Mouse (Mus musculus) hindlimb bud, embryonic 11.5 days (tissue): ENCODE data around the gene Sim1.

Source experiments
- DNase-seq: peaks from one replicate; pipeline ENCODE4 v3.0.0-alpha.2; 2012; ENCODE audit warnings: low read depth, low spot score; ENCODE audit errors: extremely low spot score

Sim1 gene

DNA sequence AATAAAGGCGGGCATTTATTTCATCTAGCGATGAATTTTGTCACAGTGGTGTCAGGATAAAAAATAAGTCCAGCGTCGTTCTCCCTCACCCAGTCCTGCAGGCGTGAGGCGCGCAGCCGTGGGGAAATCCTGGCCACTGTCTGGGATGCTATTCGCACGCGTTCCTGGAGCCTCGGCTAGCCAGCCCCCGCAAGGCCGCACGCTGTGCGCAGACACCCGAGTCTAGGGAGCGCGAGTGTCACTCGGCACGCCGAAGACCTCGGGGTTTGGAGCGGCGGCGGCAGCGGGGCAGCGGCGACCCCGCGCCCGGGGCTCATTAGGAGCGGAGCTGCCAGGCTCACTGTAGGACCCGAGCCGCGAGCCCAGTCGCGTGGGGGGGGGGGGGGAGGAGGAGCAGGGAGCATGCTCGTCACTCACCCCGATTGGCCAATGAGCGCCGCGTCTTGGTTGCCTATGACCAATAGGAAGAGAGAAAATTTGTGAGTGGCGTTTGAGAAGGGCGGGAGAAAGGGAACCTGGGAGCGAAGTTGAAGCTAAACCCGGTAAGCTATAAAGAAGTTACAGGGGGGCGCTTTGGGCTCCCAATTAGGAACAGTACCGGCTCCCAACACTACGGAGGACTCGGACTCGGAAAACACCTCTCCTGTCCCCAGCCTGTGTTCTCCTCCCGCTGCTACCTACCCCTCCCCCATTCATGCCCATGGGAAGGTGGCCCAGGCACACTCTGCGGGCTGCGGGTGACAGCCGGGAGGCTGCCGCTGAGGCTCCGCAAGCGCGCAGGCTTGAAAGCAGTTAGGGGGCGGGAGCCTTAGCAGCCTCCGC is at the start of gene Sim1:
Sim1 (plus strand) TSS at position 585 of the 822 bp plus-strand sequence.
- DNase-seq, result no peak

GRCm38 (mm10) chr10:50868202-50868601 is 26.4 kb upstream of the Sim1 start:
- DNase-seq, result no peak

DNA sequence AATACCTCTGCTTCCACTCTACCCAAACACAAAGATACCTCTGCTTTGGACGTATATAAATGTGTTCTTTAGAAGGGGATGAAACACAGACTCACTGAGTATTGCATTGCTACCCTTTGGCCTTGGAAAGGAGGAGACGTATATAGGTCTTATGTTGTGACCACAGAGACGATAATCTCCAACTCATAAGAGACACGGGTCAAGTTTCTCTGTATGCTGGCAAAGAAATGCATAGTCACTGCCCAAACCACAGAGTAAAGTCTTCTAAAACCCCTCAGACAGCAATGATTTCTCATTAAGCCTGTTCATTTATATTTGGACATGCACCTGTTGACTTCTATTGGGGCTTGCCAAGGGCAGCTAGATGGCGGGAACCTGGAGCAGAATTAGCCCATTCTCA is 17.6 kb upstream of the Sim1 start:
- DNase-seq, result no peak

GRCm38 (mm10) chr10:50881476-50882069 is 13.0 kb upstream of the Sim1 start:
- DNase-seq, result no peak

GRCm38 (mm10) chr10:50882366-50882765 is 12.2 kb upstream of the Sim1 start:
- DNase-seq, result no peak

- DNase-seq, result no peak
Measured at GRCm38 (mm10) chr10:50886305-50886704, 8.2 kb upstream of the Sim1 start.

- no peak for DNase-seq
Measured at GRCm38 (mm10) chr10:50890621-50891020, 3.9 kb upstream of the Sim1 start.

- DNase-seq, result no peak
Measured at GRCm38 (mm10) chr10:50891876-50892711, 2.5 kb upstream of the Sim1 start.

GRCm38 (mm10) chr10:50892751-50893320 is 1.7 kb upstream of the Sim1 start:
- no peak for DNase-seq

DNA sequence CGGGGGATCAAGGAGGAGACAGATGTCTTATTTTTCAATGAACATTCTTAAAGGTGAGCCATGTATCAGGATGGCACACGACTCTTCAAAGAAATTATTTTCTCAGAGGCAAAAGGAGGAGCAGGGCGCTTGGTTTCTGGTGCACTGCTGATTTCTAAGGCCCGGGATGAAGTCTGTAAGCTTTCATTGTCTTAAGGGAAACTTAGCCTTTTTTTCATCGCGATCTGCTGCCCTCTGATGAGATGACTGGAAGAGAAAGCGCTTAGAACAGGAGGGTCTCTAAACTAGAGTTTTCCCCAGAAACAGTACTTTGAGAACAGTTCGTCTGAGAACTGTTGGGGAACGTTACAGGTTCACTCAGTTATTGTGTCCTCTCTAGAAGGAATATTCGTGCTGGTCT is 1.0 kb upstream of the Sim1 start:
- no peak for DNase-seq

DNA sequence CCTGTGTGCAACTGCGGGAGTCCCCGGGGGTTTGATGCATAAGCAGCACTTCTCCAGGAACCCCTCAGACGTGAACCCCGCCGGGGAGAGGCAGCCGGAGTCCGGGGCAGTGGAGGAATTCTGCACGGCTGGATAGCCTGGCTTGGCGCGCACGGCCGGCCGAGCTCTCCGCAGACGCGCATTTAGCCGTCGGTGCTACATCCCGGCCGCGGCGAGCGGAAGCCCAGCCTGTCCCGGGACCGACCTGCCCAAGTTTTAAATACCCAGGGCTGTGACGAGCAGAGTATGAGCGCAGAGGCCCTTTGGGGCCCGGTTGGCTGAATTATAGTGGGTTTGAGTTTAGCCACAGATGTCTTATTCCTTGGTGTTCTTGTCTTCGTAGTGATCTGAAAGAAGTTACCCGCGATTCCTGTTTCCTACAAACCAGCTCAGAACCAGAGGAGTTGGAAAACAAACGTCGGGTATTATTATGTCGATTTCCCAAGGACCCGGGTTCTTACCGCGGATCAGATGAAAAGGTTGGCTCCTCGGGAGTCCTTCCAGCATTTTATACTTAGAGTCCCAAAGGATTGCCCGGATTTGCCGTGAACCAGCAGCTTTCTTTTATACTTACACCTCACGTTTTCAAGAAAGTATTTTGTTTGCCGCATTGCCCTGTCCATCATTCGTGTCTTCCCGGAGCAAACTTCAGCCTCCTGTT is 687 bp downstream of the Sim1 start:
- DNase-seq, result no peak

GRCm38 (mm10) chr10:50895881-50896766 is 1.6 kb downstream of the Sim1 start:
- no peak for DNase-seq

DNA sequence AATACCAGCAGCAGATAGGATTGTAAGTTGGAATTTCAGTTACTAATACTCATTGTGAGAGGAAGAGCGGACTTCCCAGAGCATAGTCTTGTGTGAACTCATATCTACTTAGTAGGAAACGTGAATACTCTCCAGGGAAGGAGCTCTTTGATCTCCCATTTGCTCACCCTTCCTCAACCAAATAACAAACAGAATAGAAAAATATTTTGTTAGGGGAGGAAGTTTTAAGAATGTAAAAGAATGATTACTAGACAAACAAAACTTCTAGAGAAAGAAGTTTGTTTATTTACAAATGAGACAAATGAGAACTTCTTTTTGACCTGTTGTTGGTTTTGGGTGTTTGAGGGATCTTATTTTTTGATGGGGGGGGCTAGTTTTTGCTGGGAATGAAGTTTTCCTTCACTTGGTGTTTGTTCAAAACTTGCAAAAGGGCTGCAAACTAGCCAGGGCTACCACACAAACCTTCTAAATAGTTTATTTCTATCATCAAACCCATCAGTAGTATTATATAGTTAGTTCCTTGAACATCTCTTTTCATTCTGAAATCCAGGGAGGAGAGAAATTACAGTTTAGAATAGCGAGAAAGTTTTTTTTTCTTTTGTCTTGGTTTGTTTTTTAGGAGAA is 2.3 kb downstream of the Sim1 start:
- DNase-seq, result no peak

DNA sequence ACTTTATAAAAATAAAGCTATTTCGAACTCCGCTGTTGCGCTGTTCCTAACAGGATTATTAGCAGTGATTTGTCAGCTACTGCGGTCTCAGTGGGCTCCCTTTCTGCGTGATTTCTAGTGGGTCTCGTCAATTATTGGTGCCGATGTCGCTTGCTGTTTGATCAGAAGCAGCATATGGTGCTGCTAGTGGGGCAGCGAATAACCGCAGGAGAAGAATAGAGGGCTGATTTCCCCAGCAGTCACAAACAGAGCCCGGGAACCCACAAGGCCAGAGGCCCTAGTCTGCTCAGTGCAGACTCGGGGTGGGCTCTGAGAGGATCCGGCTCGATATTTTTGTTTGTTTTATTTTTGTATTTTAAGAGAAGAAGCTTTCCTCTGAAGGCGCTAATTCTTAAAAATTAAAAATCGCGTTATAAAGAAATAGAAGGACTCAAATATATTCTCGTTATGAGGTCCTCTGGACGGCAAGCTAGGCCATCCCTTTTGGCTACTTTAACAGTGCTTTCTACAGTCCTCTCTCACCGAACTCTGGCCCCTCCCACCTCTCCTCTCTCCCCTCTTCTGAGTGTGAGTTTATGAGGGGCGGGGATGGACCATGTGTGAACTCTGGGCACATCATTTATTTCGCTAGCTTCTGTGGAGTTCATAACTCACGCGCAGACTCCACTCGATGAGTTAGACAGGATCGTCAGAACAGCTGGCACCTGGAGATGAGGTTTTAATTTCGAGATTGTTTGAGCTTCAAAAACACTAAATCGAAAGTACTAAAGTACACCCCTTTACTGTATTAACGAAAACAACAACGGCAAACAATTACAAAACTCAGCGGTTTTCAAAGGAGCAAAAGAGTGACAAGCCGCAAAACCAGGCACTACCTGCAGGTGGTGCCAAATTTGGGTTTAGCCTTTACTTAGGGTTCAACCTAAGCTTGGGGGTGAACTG is 3.2 kb downstream of the Sim1 start:
- DNase-seq, result no peak

GRCm38 (mm10) chr10:50898621-50899020 is 4.1 kb downstream of the Sim1 start:
- DNase-seq, result no peak

DNA sequence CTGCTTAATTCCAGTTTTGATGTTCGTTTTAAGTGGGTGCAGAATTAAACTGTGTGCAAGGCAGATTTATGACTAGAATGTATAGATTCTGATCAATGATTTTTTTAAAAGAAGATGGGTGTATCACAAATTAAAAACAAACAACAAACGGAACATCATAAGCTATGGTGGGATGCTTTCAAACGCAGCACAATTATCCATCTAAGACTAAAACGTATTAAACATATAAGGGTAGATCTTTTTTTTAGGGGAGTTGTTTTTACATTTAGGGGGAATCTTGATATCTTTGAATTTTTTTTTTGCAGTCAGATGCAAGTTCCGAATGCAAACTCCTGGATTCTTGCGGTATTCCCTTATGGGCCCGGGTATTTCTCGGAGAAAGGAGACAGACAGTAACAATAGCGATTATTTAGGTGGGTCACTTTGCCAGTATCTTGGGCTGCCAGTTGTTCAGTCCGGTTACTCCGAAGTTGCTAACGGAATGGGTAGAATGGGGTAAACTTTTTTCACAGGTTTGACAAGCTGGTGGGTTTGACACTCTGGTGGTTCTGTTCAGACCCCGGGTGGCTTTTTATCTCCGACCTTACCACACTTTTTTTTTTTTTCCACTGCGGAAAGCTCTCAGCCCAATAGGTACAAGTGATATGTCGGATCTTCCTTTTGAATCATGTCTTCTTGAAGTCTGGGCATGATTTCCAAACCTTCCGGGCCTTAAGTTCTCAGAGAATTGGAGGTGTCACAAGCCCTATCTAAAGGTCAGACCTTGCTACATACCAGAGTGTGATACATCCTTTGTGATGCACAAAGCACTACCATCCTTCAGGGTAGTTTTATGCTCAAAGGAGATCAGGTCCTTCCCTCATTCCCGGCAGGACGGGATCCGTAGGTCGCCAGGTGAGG is 5.5 kb downstream of the Sim1 start:
- DNase-seq, result no peak
